Mouse (Mus musculus) erythroblast, embryonic 14.5 days (primary cell): ENCODE data around the gene Prkce.

Experiments used
- GATA1 ChIP-seq: IDR thresholded peaks from 2 replicates; pipeline ENCODE4 v1.6.1; 2012; ENCODE audit warnings: low read length, inconsistent platforms, mixed read lengths
- TAL1 ChIP-seq: IDR thresholded peaks from 3 replicates; pipeline ENCODE4 v1.6.1; 2012; ENCODE audit warnings: low read length, inconsistent platforms, mixed read lengths

GRCm38 (mm10) chr17:86378611-86379010 lies 211.0 kb downstream of the Prkce start:
- TF ChIP-seq GATA1 = no peak
- no peak for TF ChIP-seq TAL1
